Mouse (Mus musculus) kidney, adult 2 months (tissue): ENCODE results near the gene Krt18. TPM values are rescaled to one million over a fixed set of nuclear protein-coding genes. Genes with fewer than 3 reads are reported as not detected.
A peak's percentile ranks its signal among the peaks of the same experiment; 100 is the strongest.

ENCODE experiments used
- DNase-seq: peaks from one replicate; pipeline ENCODE4 v3.0.0; 2021
- H3K27ac ChIP-seq: fragments of 200-500 bp; 2 replicates; pipeline ENCODE4 v1.5.1; 2012; ENCODE audit warnings: low read depth, low read length, control low read depth, inconsistent platforms; ENCODE audit not compliant: insufficient read depth
- H3K27me3 ChIP-seq: fragments of 200-500 bp; replicated peaks from 2 replicates; pipeline ENCODE4 v1.6.1; 2012; ENCODE audit warnings: mild to moderate bottlenecking, moderate library complexity, low read length, inconsistent platforms; ENCODE audit not compliant: control insufficient read depth, insufficient read depth
- H3K36me3 ChIP-seq: fragments of 200-500 bp; 2 replicates; pipeline ENCODE4 v1.6.1; 2012; ENCODE audit warnings: mild to moderate bottlenecking, moderate library complexity, low read length, inconsistent platforms; ENCODE audit not compliant: control insufficient read depth, insufficient read depth
- H3K4me1 ChIP-seq: fragments of 200-500 bp; 2 replicates; pipeline ENCODE4 v1.6.1; 2011; ENCODE audit warnings: low read length; ENCODE audit not compliant: control insufficient read depth, insufficient read depth
- H3K4me3 ChIP-seq: fragments of 200-500 bp; 2 replicates; pipeline ENCODE4 v1.5.1; 2011; ENCODE audit warnings: mild to moderate bottlenecking, low read depth, low read length, control low read depth; ENCODE audit not compliant: insufficient read depth
- CTCF ChIP-seq: fragments of 200-500 bp; conservative IDR thresholded peaks from 2 replicates; pipeline ENCODE4 v1.5.1; 2011; ENCODE audit warnings: low read depth, mild to moderate bottlenecking, control low read depth, low read length, moderate library complexity, mixed read lengths; ENCODE audit not compliant: insufficient read depth, insufficient read length
- POLR2A ChIP-seq: fragments of 200-500 bp; IDR thresholded peaks from one replicate; pipeline ENCODE4 v1.6.1; 2011; ENCODE audit warnings: low read depth, low read length, control low read depth
- WGBS: fragments of 180-500 bp; shearing (Covaris S2); methylation state at CpG from one replicate; pipeline ENCODE4 v1.1.7; 2018; 5-methylcytosine and 5-hydroxymethylcytosine counted together
- polyA plus RNA-seq: library from polyadenylated mRNA; depleted of rRNA; stranded (reverse); fragments of >200 nt; gene quantifications from 2 replicates; pipeline ENCODE4 v1.2.3, GENCODE M21; 2012

Gene Krt18
- polyA plus RNA-seq, 1 experiment: 20.7 TPM

GRCm38 (mm10) chr15:102044745-102045144 lies 16.8 kb downstream of the Krt18 start:
- H3K36me3 ChIP-seq: no peaks in the 10 kb centered on the region
- WGBS: 60% methylated on average over 3 of the region's 3 CpGs
- H3K27me3 ChIP-seq: no peaks in the 10 kb centered on the region
- H3K4me3 ChIP-seq: no peak overlapping the region
- TF ChIP-seq POLR2A (no peak), CTCF (no peak)
- no peaks in the 10 kb centered on the region for H3K4me1 ChIP-seq
- peak; percentile 39 for DNase-seq
- no peak overlapping the region for H3K27ac ChIP-seq

DNA sequence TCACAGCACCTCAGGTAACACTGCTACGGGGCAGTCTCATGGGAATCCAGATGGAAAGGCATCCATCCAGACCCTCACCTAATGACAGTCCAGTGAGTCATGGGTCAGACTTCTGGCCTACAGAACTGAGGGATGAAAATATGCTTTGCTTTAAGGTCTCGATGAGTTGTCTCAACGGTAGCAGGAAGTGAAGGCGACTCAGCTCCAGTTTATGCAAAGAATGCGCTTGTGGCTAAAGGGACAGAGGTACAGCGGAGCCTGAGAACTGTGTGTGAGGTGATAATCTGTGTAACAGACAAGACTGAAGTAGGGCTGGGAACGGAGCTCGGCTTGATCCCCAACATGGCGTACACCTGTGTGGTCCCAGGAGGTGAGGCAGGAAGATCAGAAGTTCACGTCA lies 17.7 kb downstream of the Krt18 start:
- no peaks in the 10 kb centered on the region for H3K4me1 ChIP-seq
- no peak overlapping the region for H3K4me3 ChIP-seq
- H3K36me3 ChIP-seq: no peaks in the 10 kb centered on the region
- 91% methylated on average over 10 of the region's 10 CpGs for WGBS
- TF ChIP-seq POLR2A (no peak), CTCF (no peak)
- no peak overlapping the region for H3K27ac ChIP-seq
- DNase-seq: no peak
- H3K27me3 ChIP-seq: no peaks in the 10 kb centered on the region

DNA sequence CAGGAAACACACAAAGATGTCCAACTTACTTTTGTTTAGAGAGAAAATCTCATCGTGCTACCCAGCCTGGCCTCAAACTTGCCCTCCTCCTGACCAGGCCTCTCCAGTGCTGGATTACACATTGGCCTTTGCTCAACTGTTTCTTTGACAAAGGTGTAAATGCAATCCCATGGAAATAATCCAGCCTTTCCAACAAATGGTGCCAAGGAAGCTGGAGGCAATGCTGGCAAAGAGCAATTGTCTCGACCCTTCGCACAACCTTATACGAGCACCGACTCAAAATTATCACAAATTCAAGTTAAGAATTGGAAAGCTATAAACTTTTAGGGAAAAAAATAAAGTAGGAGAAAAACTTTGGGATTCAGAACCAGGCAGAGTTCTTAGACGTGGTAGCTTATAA lies 20.0 kb downstream of the Krt18 start:
- Histone ChIP-seq H3K27ac (no peak overlapping the region), H3K4me3 (no peak overlapping the region), H3K4me1 (no peaks in the 10 kb centered on the region), H3K27me3 (no peaks in the 10 kb centered on the region), H3K36me3 (no peaks in the 10 kb centered on the region)
- no peak for DNase-seq
- TF ChIP-seq POLR2A (no peak), CTCF (no peak)
- 87% methylated on average over 6 of the region's 6 CpGs for WGBS

GRCm38 (mm10) chr15:102049871-102050270 lies 21.9 kb downstream of the Krt18 start:
- Histone ChIP-seq H3K4me3 (no peak overlapping the region), H3K27ac (no peak overlapping the region), H3K36me3 (no peaks in the 10 kb centered on the region), H3K4me1 (no peaks in the 10 kb centered on the region), H3K27me3 (no peaks in the 10 kb centered on the region)
- no peak for DNase-seq
- TF ChIP-seq POLR2A (no peak), CTCF (no peak)

DNA sequence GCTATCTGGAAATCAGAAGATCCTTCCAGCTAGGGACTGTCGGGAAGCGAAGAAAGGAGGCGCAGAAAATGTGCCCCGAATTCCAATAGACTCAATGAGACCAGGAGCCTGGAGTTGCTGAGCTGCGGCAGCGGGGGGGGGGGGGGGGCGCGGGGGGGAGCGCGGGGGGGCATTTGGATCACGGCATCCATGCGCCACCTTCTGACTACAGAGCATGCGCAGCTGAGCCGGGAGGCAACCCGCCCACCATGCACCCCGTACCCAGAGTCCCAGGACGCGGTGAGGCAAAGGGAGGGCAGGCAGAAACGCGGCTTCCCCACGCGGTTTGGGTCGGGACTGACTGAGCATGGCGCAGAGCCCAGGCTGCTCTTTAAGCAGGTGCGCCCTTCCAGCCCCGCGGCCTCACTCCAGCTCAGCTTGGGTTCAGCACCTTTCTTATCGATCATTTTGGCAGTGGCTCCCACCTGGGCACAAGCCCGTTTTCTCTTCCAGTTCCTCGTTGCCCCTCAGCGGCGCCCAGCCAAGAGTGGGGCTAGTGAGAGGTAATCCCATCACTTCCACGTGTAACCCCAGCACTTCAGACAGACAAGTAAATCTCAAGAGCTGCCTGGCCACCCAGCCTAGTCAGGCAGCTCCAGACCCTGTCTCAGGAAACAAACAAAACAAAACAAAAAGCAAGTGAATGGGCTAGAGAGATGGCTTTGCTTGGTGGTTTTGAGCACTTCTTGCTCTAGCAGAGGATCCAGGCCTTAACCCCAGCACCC lies 24.1 kb downstream of the Krt18 start:
- H3K27me3 ChIP-seq: no peaks in the 10 kb centered on the region
- peak overlapping the region; percentile 45 for H3K4me3 ChIP-seq
- 2% methylated on average over 33 of the region's 33 CpGs for WGBS
- no peaks in the 10 kb centered on the region for H3K4me1 ChIP-seq
- H3K36me3 ChIP-seq: no peaks in the 10 kb centered on the region
- 0 out of 2 replicates have a peak, but pooled peaks have one; percentile 23 for TF ChIP-seq CTCF
- no peak for TF ChIP-seq POLR2A
- peak; percentile 52 for DNase-seq
- H3K27ac ChIP-seq: no peak overlapping the region

DNA sequence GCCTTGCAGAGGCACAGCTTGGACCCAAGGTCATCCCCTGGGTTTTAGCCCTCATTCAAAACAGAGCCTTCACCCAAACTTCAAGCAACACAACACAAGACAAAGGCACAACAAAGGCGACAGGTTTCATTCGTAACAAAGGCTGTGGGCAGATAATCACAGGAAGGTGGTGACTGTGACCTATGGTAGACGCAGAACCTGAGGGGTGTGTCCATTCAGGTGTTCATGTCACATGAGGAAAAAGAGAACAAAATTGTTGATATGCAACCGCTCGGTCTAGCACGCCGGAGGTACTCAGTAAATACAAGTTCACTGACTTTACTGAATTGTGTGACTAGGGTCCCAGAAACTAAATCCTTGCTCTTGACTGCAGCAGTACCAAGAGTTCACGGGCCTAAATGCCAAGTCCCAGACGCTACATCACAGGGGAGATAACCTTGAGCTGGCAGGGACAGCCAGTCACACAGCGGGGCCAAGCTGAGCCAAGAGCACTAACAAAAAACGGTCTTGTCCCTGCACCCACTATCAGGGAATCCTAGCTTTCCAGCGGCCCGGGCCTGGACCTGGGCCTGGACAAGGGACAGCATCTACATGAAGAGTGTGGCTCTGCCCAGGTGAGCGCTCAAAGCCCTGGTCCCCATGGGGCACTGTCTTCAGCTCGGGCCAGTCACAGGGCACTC lies 28.7 kb downstream of the Krt18 start:
- no peak overlapping the region for H3K4me3 ChIP-seq
- H3K36me3 ChIP-seq: no peaks in the 10 kb centered on the region
- no peak for DNase-seq
- H3K27me3 ChIP-seq: no peaks in the 10 kb centered on the region
- no peaks in the 10 kb centered on the region for H3K4me1 ChIP-seq
- TF ChIP-seq CTCF (no peak), POLR2A (no peak)
- no peak overlapping the region for H3K27ac ChIP-seq
- 91% methylated on average over 15 of the region's 15 CpGs for WGBS

DNA sequence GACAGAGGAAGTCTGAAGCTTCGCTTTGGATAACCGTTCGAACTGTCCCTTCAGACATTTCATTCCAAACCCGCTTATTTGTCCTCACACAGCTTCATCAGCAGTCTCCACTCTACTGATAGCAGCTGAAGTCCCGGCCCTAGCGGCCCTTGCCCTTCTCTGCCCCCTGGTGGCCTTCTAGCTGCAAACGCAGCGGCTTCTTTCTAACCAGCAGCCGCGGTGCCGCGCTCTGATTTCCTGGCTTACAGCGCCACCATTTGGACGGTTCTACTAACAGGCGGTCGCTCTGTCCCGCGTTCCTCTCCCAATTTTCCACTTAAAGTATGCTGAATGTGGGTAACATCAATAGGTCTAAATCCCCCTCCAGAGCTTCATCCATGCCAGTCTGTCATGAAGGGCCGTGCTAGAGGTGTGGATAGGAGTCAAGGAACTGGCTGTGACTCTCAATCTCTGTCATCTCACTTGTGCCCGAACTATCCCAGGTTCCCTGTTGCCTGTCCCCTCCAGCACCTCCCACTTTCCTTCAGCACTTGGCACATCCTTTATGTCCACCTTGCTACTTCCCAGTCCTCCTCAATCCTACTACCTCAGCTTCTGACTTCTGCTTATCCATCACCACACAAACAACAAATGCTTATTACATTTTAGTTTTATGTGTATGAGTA lies 37.8 kb downstream of the Krt18 start:
- no peak overlapping the region for H3K4me3 ChIP-seq
- no peaks in the 10 kb centered on the region for H3K27me3 ChIP-seq
- no peak overlapping the region for H3K27ac ChIP-seq
- peak; percentile 94 for DNase-seq
- H3K36me3 ChIP-seq: no peaks in the 10 kb centered on the region
- TF ChIP-seq POLR2A (no peak), CTCF (peak; percentile 99; the same call in 1 of the 2 replicates)
- H3K4me1 ChIP-seq: no peaks in the 10 kb centered on the region
- 2% methylated on average over 20 of the region's 20 CpGs for WGBS
